Mouse (Mus musculus) CH12.LX (cell line): ENCODE measurements around the gene Sdhb. TPM values are rescaled to one million over a fixed set of nuclear protein-coding genes. Genes with fewer than 3 reads are reported as not detected.

Experiments
- DNase-seq: peaks from one replicate; pipeline ENCODE4 v3.0.0-alpha.2; 2013; ENCODE audit errors: extremely low read depth
- H3K27ac ChIP-seq: 2 replicates; pipeline ENCODE4 v1.5.1; 2012; ENCODE audit warnings: low read depth, mild to moderate bottlenecking, control low read depth, moderate library complexity; ENCODE audit not compliant: insufficient read depth
- H3K27me3 ChIP-seq: replicated peaks from 2 replicates; pipeline ENCODE3; 2012; ENCODE audit warnings: inconsistent platforms
- H3K36me3 ChIP-seq, 2 experiments: replicated peaks in 1 of 2; 2 replicates each; pipeline versions ENCODE3 to v1.6.1; 2012; ENCODE audit warnings: inconsistent platforms in 1 of 2, low read length in 1 of 2, mild to moderate bottlenecking in 1 of 2, mixed read lengths in 1 of 2, moderate library complexity in 1 of 2; ENCODE audit not compliant: control insufficient read depth in 1 of 2, insufficient read depth in 1 of 2
- H3K4me1 ChIP-seq, 2 experiments: 2 replicates each; pipeline ENCODE4 v1.6.1; 2012; ENCODE audit warnings: inconsistent platforms in 1 of 2, moderate library complexity in 1 of 2; ENCODE audit not compliant: insufficient read depth in 2 of 2, control insufficient read depth in 1 of 2
- H3K4me2 ChIP-seq: 2 replicates; pipeline ENCODE4 v1.6.1; 2012; ENCODE audit warnings: low read depth, mild to moderate bottlenecking, control low read depth; ENCODE audit not compliant: poor library complexity, insufficient read depth, severe bottlenecking
- H3K4me3 ChIP-seq, 3 experiments: fragments of 150-350 bp in 1 of 3; sonication (generic) in 1 of 3; replicated peaks in 1 of 3; 2 replicates each; pipeline versions ENCODE3 to v1.5.1; 2011 to 2012; ENCODE audit warnings: low read depth in 2 of 3, low read length in 2 of 3, mild to moderate bottlenecking in 2 of 3, moderate library complexity in 2 of 3, control low read depth in 1 of 3, improper control_type of control experiment in 1 of 3, inconsistent platforms in 1 of 3, mixed read lengths in 1 of 3; ENCODE audit not compliant: poor library complexity in 1 of 3
- H3K79me2 ChIP-seq: replicated peaks from 2 replicates; pipeline ENCODE4 v1.6.1; 2012; ENCODE audit warnings: mild to moderate bottlenecking, moderate library complexity; ENCODE audit not compliant: control insufficient read depth, poor library complexity, insufficient read depth, severe bottlenecking; ENCODE audit errors: extremely low read depth
- H3K9ac ChIP-seq: 2 replicates; pipeline ENCODE4 v1.6.1; 2012; ENCODE audit warnings: low read depth, mild to moderate bottlenecking, control low read depth, moderate library complexity; ENCODE audit not compliant: insufficient read depth
- H3K9me3 ChIP-seq: replicated peaks from 2 replicates; pipeline ENCODE3; 2012; ENCODE audit warnings: low read length, inconsistent platforms, mixed read lengths
- BHLHE40 ChIP-seq: IDR thresholded peaks from 2 replicates; pipeline ENCODE4 v1.6.1; 2011; ENCODE audit warnings: mild to moderate bottlenecking, low read depth, low read length, improper control_type of control experiment
- CTCF ChIP-seq, 2 experiments: IDR thresholded peaks in 1 of 2; conservative IDR thresholded peaks in 1 of 2; 2 replicates each; pipeline ENCODE4 v1.5.1; 2011 to 2012; ENCODE audit warnings: low read depth in 2 of 2, low read length in 2 of 2, improper control_type of control experiment in 1 of 2, inconsistent platforms in 1 of 2, mild to moderate bottlenecking in 1 of 2, moderate library complexity in 1 of 2
- E2F4 ChIP-seq: IDR thresholded peaks from 2 replicates; pipeline ENCODE4 v1.6.1; 2011; ENCODE audit warnings: low read depth, low read length, improper control_type of control experiment; ENCODE audit not compliant: insufficient replicate concordance
- ELF1 ChIP-seq: IDR thresholded peaks from 2 replicates; pipeline ENCODE4 v1.6.1; 2014; ENCODE audit warnings: low read depth, mild to moderate bottlenecking, inconsistent platforms, low read length, improper control_type of control experiment
- EP300 ChIP-seq: IDR thresholded peaks from 2 replicates; pipeline ENCODE4 v1.6.1; 2011; ENCODE audit warnings: low read length, improper control_type of control experiment
- GABPA ChIP-seq: IDR thresholded peaks from 2 replicates; pipeline ENCODE4 v1.6.1; 2012; ENCODE audit warnings: low read depth, low read length, improper control_type of control experiment, inconsistent platforms; ENCODE audit not compliant: insufficient replicate concordance
- IRF4 ChIP-seq: IDR thresholded peaks from 2 replicates; pipeline ENCODE4 v1.6.1; 2014; ENCODE audit warnings: low read depth, mild to moderate bottlenecking, inconsistent platforms, low read length, improper control_type of control experiment
- JUN ChIP-seq: IDR thresholded peaks from 2 replicates; pipeline ENCODE4 v1.6.1; 2011; ENCODE audit warnings: low read depth, mild to moderate bottlenecking, low read length, improper control_type of control experiment, moderate library complexity; ENCODE audit not compliant: insufficient read depth
- KAT2A ChIP-seq: IDR thresholded peaks from 2 replicates; pipeline ENCODE4 v1.6.1; 2012; ENCODE audit warnings: low read length, improper control_type of control experiment, inconsistent platforms; ENCODE audit not compliant: insufficient replicate concordance
- MAX ChIP-seq: IDR thresholded peaks from 2 replicates; pipeline ENCODE4 v1.6.1; 2011; ENCODE audit warnings: low read length, improper control_type of control experiment
- MAZ ChIP-seq: IDR thresholded peaks from 2 replicates; pipeline ENCODE4 v1.6.1; 2012; ENCODE audit warnings: low read depth, mild to moderate bottlenecking, inconsistent platforms, low read length, improper control_type of control experiment, moderate library complexity
- NELFE ChIP-seq: IDR thresholded peaks from 2 replicates; pipeline ENCODE4 v1.6.1; 2011; ENCODE audit warnings: low read depth, low read length, improper control_type of control experiment
- PAX5 ChIP-seq: IDR thresholded peaks from 2 replicates; pipeline ENCODE4 v1.6.1; 2012; ENCODE audit warnings: low read length, inconsistent platforms, mixed read lengths
- RCOR1 ChIP-seq: conservative IDR thresholded peaks from 2 replicates; pipeline ENCODE4 v1.6.1; 2012; ENCODE audit warnings: low read depth, mild to moderate bottlenecking, inconsistent platforms, low read length, improper control_type of control experiment
- SMC3 ChIP-seq: IDR thresholded peaks from 2 replicates; pipeline ENCODE4 v1.6.1; 2011; ENCODE audit warnings: low read depth, low read length, improper control_type of control experiment
- USF1 ChIP-seq: IDR thresholded peaks from 2 replicates; pipeline ENCODE4 v1.6.1; 2014; ENCODE audit warnings: low read depth, mild to moderate bottlenecking, inconsistent platforms, low read length, improper control_type of control experiment
- ZNF384 ChIP-seq: IDR thresholded peaks from 2 replicates; pipeline ENCODE4 v1.6.1; 2012; ENCODE audit warnings: low read depth, low read length, improper control_type of control experiment, inconsistent platforms
- dilution Hi-C: fragments of 300-500 bp; cut with MboI; formaldehyde crosslinking; loops from 2 replicates; pipeline ENCODE4 v1.14.3; 2020; ENCODE audit warnings: low sequenced_read_pairs; ENCODE audit not compliant: extremely low pct_unique_long_range_greater_than_20kb, extremely low pct_ligation_motif_present
- in situ Hi-C: fragments of 300-500 bp; cut with MboI; formaldehyde crosslinking; loops from 3 replicates; pipeline ENCODE4 v1.14.3; 2019; ENCODE audit warnings: low sequenced_read_pairs, low pct_ligation_motif_present, low pct_unique_long_range_greater_than_20kb, mixed read lengths
- polyA plus RNA-seq: library from polyadenylated mRNA; unstranded; fragments of >175 nt; gene quantifications from 2 replicates; pipeline ENCODE4 v1.2.1, GENCODE M21; 2012; ENCODE audit warnings: low read depth; ENCODE audit not compliant: insufficient read length
- total RNA-seq, 2 experiments: library from RNA; depleted of rRNA; stranded (reverse); fragments of 300-350 nt in 1 of 2; fragments of >200 nt in 1 of 2; gene quantifications; 2 replicates each; pipeline ENCODE4 v1.2.3; 2012 to 2014

Sdhb gene
- total and polyA plus RNA-seq, 3 experiments, result 156 to 190 (median 188) TPM

GRCm38 (mm10) chr4:140951861-140952641 lies 9.0 kb upstream of the Sdhb start:
- Histone ChIP-seq H3K4me1 (peaks cover 3 to 5% of the 10 kb centered on the region in 2 experiments; a peak in 1 of 4 replicates), H3K9me3 (peaks cover 6% of the 10 kb centered on the region), H3K36me3 (no peaks in the 10 kb centered on the region), H3K79me2 (no peaks in the 10 kb centered on the region), H3K4me2 (no peak overlapping the region), H3K27me3 (peaks cover 41% of the 10 kb centered on the region), H3K9ac (no peak overlapping the region)
- DNase-seq, result no peak
- in situ Hi-C loops, result no loop called here
- TF ChIP-seq CTCF (conservative IDR thresholded peaks at IDR 0.05 in 1 of 2, IDR thresholded peaks at IDR 0.05 in 1 of 2; ENCODE audit: low read depth in 2 of 2, low read length in 2 of 2) (no peak), PAX5 (no peak), E2F4 (no peak), MAZ (no peak), EP300 (no peak), USF1 (no peak), RCOR1 (no peak), KAT2A (no peak), ELF1 (no peak), JUN (no peak), IRF4 (no peak), SMC3 (no peak), NELFE (no peak)
- TF ChIP-seq, all 38 proteins: peak for 0
- no peak overlapping the region for H3K4me3 ChIP-seq
- dilution Hi-C loops, result no loop called here
- H3K27ac ChIP-seq, result no peak overlapping the region

GRCm38 (mm10) chr4:140957131-140957702 lies 3.8 kb upstream of the Sdhb start:
- in situ Hi-C loops, result loop anchor here (5.0 kb wide), 1 partner anchor 50 kb away; the partner anchor contains the start of gene Padi2
- dilution Hi-C loops, result no loop called here
- no peak for DNase-seq
- Histone ChIP-seq H3K4me2 (no peak overlapping the region), H3K4me1 (peaks cover 5 to 11% of the 10 kb centered on the region in 2 experiments; a peak in 3 of 4 replicates), H3K27ac (no peak overlapping the region), H3K9me3 (no peaks in the 10 kb centered on the region), H3K36me3 (no peaks in the 10 kb centered on the region), H3K4me3 (no peak overlapping the region), H3K79me2 (peaks cover 8% of the 10 kb centered on the region), H3K9ac (no peak overlapping the region), H3K27me3 (peaks cover 56% of the 10 kb centered on the region)
- TF ChIP-seq ZNF384 (no peak), MAX (no peak), GABPA (no peak), USF1 (no peak), BHLHE40 (no peak)
